Mouse (Mus musculus) embryonic facial prominence, embryonic 14.5 days (tissue): ENCODE results near the gene March10. TPM values are rescaled to one million over a fixed set of nuclear protein-coding genes. Genes with fewer than 3 reads are reported as not detected.

Source experiments
- ATAC-seq: fragments of 200-750 bp; cut with Nextera tagmentation; 2 replicates; pipeline ENCODE4 v1.8.0; 2017; ENCODE audit warnings: low read depth, moderate number of reproducible peaks, moderate TSS enrichment
- DNase-seq: peaks from one replicate; pipeline ENCODE4 v3.0.0-alpha.2; 2015; ENCODE audit warnings: low spot score
- H3K27ac ChIP-seq: fragments of 300-500 bp; sonication (generic); replicated peaks from 2 replicates; pipeline ENCODE4 v1.5.1; 2014; ENCODE audit warnings: low read depth, mild to moderate bottlenecking, low read length, moderate library complexity
- H3K27me3 ChIP-seq: fragments of 300-500 bp; sonication (generic); replicated peaks from 2 replicates; pipeline ENCODE4 v1.6.1; 2014; ENCODE audit warnings: low read length; ENCODE audit not compliant: control insufficient read depth, insufficient read depth
- H3K36me3 ChIP-seq: fragments of 300-500 bp; sonication (generic); 2 replicates; pipeline ENCODE4 v1.6.1; 2014; ENCODE audit warnings: low read length, mixed read lengths; ENCODE audit not compliant: control insufficient read depth, insufficient read depth
- H3K4me1 ChIP-seq: fragments of 300-500 bp; sonication (generic); 2 replicates; pipeline ENCODE4 v1.6.1; 2014; ENCODE audit warnings: antibody characterized with exemption, low read length; ENCODE audit not compliant: control insufficient read depth, insufficient read depth
- H3K4me2 ChIP-seq: fragments of 300-500 bp; sonication (generic); 2 replicates; pipeline ENCODE4 v1.6.1; 2014; ENCODE audit warnings: low read depth, mild to moderate bottlenecking, low read length, moderate library complexity, mixed read lengths
- H3K4me3 ChIP-seq: fragments of 300-500 bp; sonication (generic); 2 replicates; pipeline ENCODE4 v1.5.1; 2014; ENCODE audit warnings: low read depth, mild to moderate bottlenecking, low read length
- H3K9ac ChIP-seq: fragments of 300-500 bp; sonication (generic); 2 replicates; pipeline ENCODE4 v1.6.1; 2014; ENCODE audit warnings: low read depth, mild to moderate bottlenecking, low read length, moderate library complexity, mixed read lengths
- H3K9me3 ChIP-seq: fragments of 300-500 bp; sonication (generic); 2 replicates; pipeline ENCODE4 v1.6.1; 2016; ENCODE audit warnings: low read length; ENCODE audit not compliant: control insufficient read depth
- WGBS: fragments of 180-500 bp; shearing (Covaris S2); extraction: QIAGEN DNeasy Blood & Tissue Kit; methylation state at CpG from one replicate; pipeline ENCODE4 v1.1.7; 2014; 5-methylcytosine and 5-hydroxymethylcytosine counted together
- polyA plus RNA-seq: library from polyadenylated mRNA; unstranded; fragments of >200 nt; fragmentation: Nextera tagmentation; extraction: Ambion mirVana; gene quantifications from 2 replicates; pipeline ENCODE4 v1.2.1, GENCODE M21; 2014

Gene March10
- polyA plus RNA-seq, 1 experiment from 2014 or later = 0.36 TPM

DNA sequence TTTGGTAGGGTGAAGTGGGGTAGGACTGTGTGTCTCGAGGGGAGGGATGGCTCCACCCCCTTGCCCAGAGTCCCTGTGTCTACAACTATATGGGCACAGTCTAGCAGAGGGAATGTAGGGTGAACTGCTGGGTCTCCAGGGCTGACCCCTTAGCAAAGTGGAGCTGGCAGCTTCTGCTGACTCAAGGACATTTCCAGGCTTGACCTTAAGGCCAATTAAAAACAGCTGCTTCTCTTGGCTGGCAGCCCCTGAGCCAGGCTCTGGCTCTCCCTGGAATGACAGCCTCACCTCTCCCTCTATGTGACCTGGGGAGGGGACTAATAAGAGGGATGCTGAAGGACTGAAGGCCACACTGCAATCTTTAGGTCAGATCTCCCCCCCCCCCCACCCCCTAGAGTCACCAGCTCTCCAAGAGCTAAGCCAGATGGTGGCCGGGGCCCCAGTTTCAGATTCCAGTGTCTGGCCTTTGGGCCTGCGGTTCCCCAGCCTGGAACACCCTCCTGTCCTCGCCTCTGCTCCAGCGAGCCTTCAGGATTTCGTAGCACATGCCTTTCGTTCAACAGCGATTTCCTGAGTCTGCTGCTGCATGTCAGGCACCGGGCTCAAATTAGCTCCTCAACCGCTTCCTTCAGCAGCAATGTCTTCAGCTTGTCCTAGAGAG lies 143.4 kb downstream of the March10 start:
- 12% methylated on average over 10 of the region's 10 CpGs for WGBS
- H3K4me2 ChIP-seq = no peak overlapping the region
- DNase-seq = peak; percentile 74

DNA sequence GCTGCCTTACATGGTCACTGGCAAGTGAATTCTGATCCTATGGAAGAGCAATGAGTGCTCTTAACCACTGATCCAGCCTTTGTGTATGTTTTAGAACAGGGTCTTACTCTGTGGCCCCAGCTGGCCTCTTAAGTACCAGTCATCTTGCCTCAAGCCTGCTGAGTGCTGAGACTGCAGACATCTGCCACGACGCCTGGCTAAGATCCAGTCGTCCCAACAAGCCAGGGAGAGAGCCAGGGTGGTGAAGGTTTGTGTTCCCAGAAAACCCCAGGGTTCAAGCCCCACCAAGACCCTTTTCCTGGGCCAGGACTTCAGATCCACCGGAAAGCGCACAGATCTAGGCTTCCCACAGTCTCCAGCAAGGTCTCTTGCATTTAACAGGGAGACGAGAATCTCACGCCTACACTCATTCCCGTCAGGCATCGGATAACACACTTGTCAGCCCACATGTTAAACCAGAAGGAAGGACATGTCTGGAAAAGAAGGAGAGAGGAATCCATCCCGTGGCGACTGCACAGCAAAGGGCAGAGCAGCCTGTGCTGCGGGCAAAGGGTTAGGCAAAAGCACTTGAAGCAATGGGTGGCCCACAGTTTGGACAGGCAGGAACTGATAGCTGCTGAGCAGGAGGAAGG lies 144.1 kb downstream of the March10 start:
- Histone ChIP-seq H3K36me3 (peaks cover 9% of the 10 kb centered on the region; the same call in 1 of the 2 replicates), H3K4me3 (no peak overlapping the region), H3K27ac (peak overlapping the region; percentile 72), H3K27me3 (no peaks in the 10 kb centered on the region), H3K9ac (no peak overlapping the region), H3K4me1 (peaks cover 41% of the 10 kb centered on the region), H3K4me2 (no peak overlapping the region), H3K9me3 (no peaks in the 10 kb centered on the region)
- 27% methylated on average over 12 of the region's 12 CpGs for WGBS
- ATAC-seq (peak; percentile 27; the same call in 1 of the 2 replicates), DNase-seq (peak; percentile 68)

More for the DNA sequence above, 143.4 kb downstream of the March10 start:
- no peaks in the 10 kb centered on the region for H3K9me3 ChIP-seq
- no peaks in the 10 kb centered on the region for H3K27me3 ChIP-seq
- no peak overlapping the region for H3K9ac ChIP-seq
- H3K27ac ChIP-seq = peak overlapping the region; percentile 72
- ATAC-seq = peak; percentile 51
- H3K4me1 ChIP-seq = peaks cover 41% of the 10 kb centered on the region
- H3K4me3 ChIP-seq = no peak overlapping the region
- peaks cover 9% of the 10 kb centered on the region; the same call in 1 of the 2 replicates for H3K36me3 ChIP-seq

DNA sequence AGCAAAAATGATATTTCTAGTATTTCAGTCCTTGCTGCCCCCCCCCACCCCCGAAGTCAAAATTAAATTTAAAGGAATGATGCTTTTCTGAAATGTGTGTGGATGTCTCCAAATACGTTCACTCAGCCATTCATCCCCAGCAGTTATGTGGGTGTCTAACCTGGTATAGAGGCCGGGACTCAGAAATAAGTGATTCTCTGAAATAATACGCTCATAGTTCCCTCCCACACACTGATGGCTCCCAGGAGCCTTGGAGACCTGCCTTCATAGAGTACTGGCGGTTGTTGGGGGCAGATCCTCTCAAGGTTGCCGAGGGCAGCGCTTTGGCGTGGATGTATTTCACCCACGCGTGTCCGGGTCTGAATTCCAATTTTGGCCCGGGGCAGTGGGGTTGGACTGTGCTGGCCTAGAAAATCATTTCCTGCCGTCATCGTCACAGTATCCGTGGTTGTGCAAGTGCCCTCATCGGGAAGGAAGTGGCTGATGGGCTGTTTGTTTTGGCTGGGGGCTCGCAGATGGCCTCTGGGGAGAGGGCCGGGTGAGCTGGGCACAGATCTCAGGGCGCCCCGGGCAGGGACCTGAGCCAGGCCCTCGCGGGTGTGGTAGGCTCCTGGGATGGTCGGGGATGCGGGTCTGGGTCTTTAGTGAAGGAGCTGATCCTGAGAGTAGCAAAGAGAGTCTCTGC lies 145.1 kb downstream of the March10 start:
- H3K4me2 ChIP-seq = peak overlapping the region; percentile 21

More for the DNA sequence above, 145.1 kb downstream of the March10 start:
- Histone ChIP-seq H3K9ac (peak overlapping the region; percentile 9; the same call in 1 of the 2 replicates), H3K4me3 (no peak overlapping the region), H3K27ac (peak overlapping the region; percentile 72), H3K36me3 (peaks cover 6% of the 10 kb centered on the region), H3K4me1 (peaks cover 41% of the 10 kb centered on the region), H3K9me3 (no peaks in the 10 kb centered on the region), H3K27me3 (no peaks in the 10 kb centered on the region)
- DNase-seq = peak; percentile 27
- WGBS = 24% methylated on average over 24 of the region's 24 CpGs
- ATAC-seq = no peak

Other genes with a start within 250 kb of the March10 start
- gene Mrc2, start 164.1 kb downstream of the March10 start, polyA plus RNA-seq = 23.9 and 27.3 TPM in 2 replicates
- gene Tanc2, start 133.3 kb upstream of the March10 start, polyA plus RNA-seq = 13.7 and 14.4 TPM in 2 replicates